Mouse (Mus musculus): ENCODE results near the gene Nub1. TPM values are rescaled to one million over a fixed set of nuclear protein-coding genes. Genes with fewer than 3 reads are reported as not detected.

Gene Nub1
- polyA plus RNA-seq, 1 experiment from 2014 or later, result 36.6 TPM

GRCm38 (mm10) chr5:24651768-24652752, 33.3 kb upstream of the Nub1 start:
- WGBS, result 29% methylated on average over 25 of the region's 25 CpGs
- Histone ChIP-seq H3K4me1 (replicated peaks; ENCODE audit: control insufficient read depth, insufficient read depth, low read length) (no peaks in the 10 kb centered on the region), H3K27me3 (replicated peaks; ENCODE audit: control insufficient read depth, insufficient read depth, low read length) (no peaks in the 10 kb centered on the region), H3K9ac (ENCODE audit: low read length) (no peak overlapping the region), H3K36me3 (ENCODE audit: control insufficient read depth, insufficient read depth, low read length) (no peaks in the 10 kb centered on the region), H3K9me3 (ENCODE audit: control insufficient read depth, low read length) (no peaks in the 10 kb centered on the region), H3K27ac (ENCODE audit: low read depth) (no peak overlapping the region), H3K4me3 (ENCODE audit: low read depth, low read length) (no peak overlapping the region), H3K4me2 (ENCODE audit: low read length) (no peak overlapping the region)
- ATAC-seq (replicated peaks; ENCODE audit: low FRiP score, low TSS enrichment, low read depth) (peak; percentile 47), DNase-seq (ENCODE audit: low spot score) (peak; percentile 95)

GRCm38 (mm10) chr5:24652780-24653179, 32.6 kb upstream of the Nub1 start:
- no peak overlapping the region for H3K9ac ChIP-seq (ENCODE audit: low read length)
- H3K27me3 ChIP-seq (replicated peaks; ENCODE audit: control insufficient read depth, insufficient read depth, low read length), result no peaks in the 10 kb centered on the region
- WGBS, result 85% methylated on average over 5 of the region's 5 CpGs
- DNase-seq (ENCODE audit: low spot score) (no peak), ATAC-seq (replicated peaks; ENCODE audit: low FRiP score, low TSS enrichment, low read depth) (no peak)
- no peaks in the 10 kb centered on the region for H3K4me1 ChIP-seq (replicated peaks; ENCODE audit: control insufficient read depth, insufficient read depth, low read length)
- H3K36me3 ChIP-seq (ENCODE audit: control insufficient read depth, insufficient read depth, low read length), result no peaks in the 10 kb centered on the region
- no peak overlapping the region for H3K27ac ChIP-seq (ENCODE audit: low read depth)
- H3K4me2 ChIP-seq (ENCODE audit: low read length), result no peak overlapping the region
- no peaks in the 10 kb centered on the region for H3K9me3 ChIP-seq (ENCODE audit: control insufficient read depth, low read length)
- no peak overlapping the region for H3K4me3 ChIP-seq (ENCODE audit: low read depth, low read length)

GRCm38 (mm10) chr5:24654491-24654890, 30.8 kb upstream of the Nub1 start:
- WGBS, result 79% methylated on average over 6 of the region's 6 CpGs

GRCm38 (mm10) chr5:24657113-24657512, 28.2 kb upstream of the Nub1 start:
- no peak for DNase-seq (ENCODE audit: low spot score)
- H3K4me2 ChIP-seq (ENCODE audit: low read length), result no peak overlapping the region
- H3K36me3 ChIP-seq (ENCODE audit: control insufficient read depth, insufficient read depth, low read length), result no peaks in the 10 kb centered on the region
- no peaks in the 10 kb centered on the region for H3K4me1 ChIP-seq (replicated peaks; ENCODE audit: control insufficient read depth, insufficient read depth, low read length)
- H3K9me3 ChIP-seq (ENCODE audit: control insufficient read depth, low read length), result no peaks in the 10 kb centered on the region
- H3K4me3 ChIP-seq (ENCODE audit: low read depth, low read length), result no peak overlapping the region
- no peaks in the 10 kb centered on the region for H3K27me3 ChIP-seq (replicated peaks; ENCODE audit: control insufficient read depth, insufficient read depth, low read length)
- H3K27ac ChIP-seq (ENCODE audit: low read depth), result no peak overlapping the region
- H3K9ac ChIP-seq (ENCODE audit: low read length), result no peak overlapping the region
- 44% methylated on average over 2 of the region's 2 CpGs for WGBS
- ATAC-seq (replicated peaks; ENCODE audit: low FRiP score, low TSS enrichment, low read depth), result no peak

More at GRCm38 (mm10) chr5:24654491-24654890, 30.8 kb upstream of the Nub1 start:
- no peaks in the 10 kb centered on the region for H3K27me3 ChIP-seq (replicated peaks; ENCODE audit: control insufficient read depth, insufficient read depth, low read length)
- H3K27ac ChIP-seq (ENCODE audit: low read depth), result no peak overlapping the region
- H3K4me2 ChIP-seq (ENCODE audit: low read length), result no peak overlapping the region
- H3K36me3 ChIP-seq (ENCODE audit: control insufficient read depth, insufficient read depth, low read length), result no peaks in the 10 kb centered on the region
- no peak for ATAC-seq (replicated peaks; ENCODE audit: low FRiP score, low TSS enrichment, low read depth)
- no peak overlapping the region for H3K4me3 ChIP-seq (ENCODE audit: low read depth, low read length)
- H3K9ac ChIP-seq (ENCODE audit: low read length), result no peak overlapping the region
- DNase-seq (ENCODE audit: low spot score), result no peak
- no peaks in the 10 kb centered on the region for H3K4me1 ChIP-seq (replicated peaks; ENCODE audit: control insufficient read depth, insufficient read depth, low read length)
- H3K9me3 ChIP-seq (ENCODE audit: control insufficient read depth, low read length), result no peaks in the 10 kb centered on the region

GRCm38 (mm10) chr5:24659708-24660423, 25.5 kb upstream of the Nub1 start:
- H3K27me3 ChIP-seq (replicated peaks; ENCODE audit: control insufficient read depth, insufficient read depth, low read length), result no peaks in the 10 kb centered on the region
- H3K4me1 ChIP-seq (replicated peaks; ENCODE audit: control insufficient read depth, insufficient read depth, low read length), result no peaks in the 10 kb centered on the region
- H3K4me2 ChIP-seq (ENCODE audit: low read length), result no peak overlapping the region
- DNase-seq (ENCODE audit: low spot score) (no peak), ATAC-seq (replicated peaks; ENCODE audit: low FRiP score, low TSS enrichment, low read depth) (no peak)
- WGBS, result 76% methylated on average over 4 of the region's 4 CpGs
- H3K9me3 ChIP-seq (ENCODE audit: control insufficient read depth, low read length), result no peaks in the 10 kb centered on the region
- H3K4me3 ChIP-seq (ENCODE audit: low read depth, low read length), result no peak overlapping the region
- H3K36me3 ChIP-seq (ENCODE audit: control insufficient read depth, insufficient read depth, low read length), result no peaks in the 10 kb centered on the region
- H3K9ac ChIP-seq (ENCODE audit: low read length), result no peak overlapping the region
- H3K27ac ChIP-seq (ENCODE audit: low read depth), result no peak overlapping the region

- Histone ChIP-seq H3K9ac (ENCODE audit: low read length) (no peak overlapping the region), H3K27ac (ENCODE audit: low read depth) (no peak overlapping the region), H3K4me3 (ENCODE audit: low read depth, low read length) (no peak overlapping the region), H3K9me3 (ENCODE audit: control insufficient read depth, low read length) (0 out of 2 replicates have a peak, but pooled peaks cover 2% of the 10 kb centered on the region), H3K36me3 (ENCODE audit: control insufficient read depth, insufficient read depth, low read length) (no peaks in the 10 kb centered on the region), H3K4me1 (replicated peaks; ENCODE audit: control insufficient read depth, insufficient read depth, low read length) (no peaks in the 10 kb centered on the region), H3K27me3 (replicated peaks; ENCODE audit: control insufficient read depth, insufficient read depth, low read length) (no peaks in the 10 kb centered on the region), H3K4me2 (ENCODE audit: low read length) (no peak overlapping the region)
- ATAC-seq (replicated peaks; ENCODE audit: low FRiP score, low TSS enrichment, low read depth), result no peak
- 77% methylated on average over 6 of the region's 6 CpGs for WGBS
- no peak for DNase-seq (ENCODE audit: low spot score)
Observed at GRCm38 (mm10) chr5:24661457-24661856, 23.9 kb upstream of the Nub1 start.

GRCm38 (mm10) chr5:24674238-24674637, 11.1 kb upstream of the Nub1 start:
- Histone ChIP-seq H3K4me2 (ENCODE audit: low read length) (no peak overlapping the region), H3K27me3 (replicated peaks; ENCODE audit: control insufficient read depth, insufficient read depth, low read length) (no peaks in the 10 kb centered on the region), H3K9ac (ENCODE audit: low read length) (no peak overlapping the region), H3K27ac (ENCODE audit: low read depth) (no peak overlapping the region), H3K4me3 (ENCODE audit: low read depth, low read length) (no peak overlapping the region), H3K9me3 (ENCODE audit: control insufficient read depth, low read length) (no peaks in the 10 kb centered on the region), H3K36me3 (ENCODE audit: control insufficient read depth, insufficient read depth, low read length) (no peaks in the 10 kb centered on the region), H3K4me1 (replicated peaks; ENCODE audit: control insufficient read depth, insufficient read depth, low read length) (no peaks in the 10 kb centered on the region)
- DNase-seq (ENCODE audit: low spot score) (peak; percentile 93), ATAC-seq (replicated peaks; ENCODE audit: low FRiP score, low TSS enrichment, low read depth) (0 out of 2 replicates have a peak, but pooled peaks have one; percentile 19)
- 28% methylated on average over 4 of the region's 4 CpGs for WGBS

- Histone ChIP-seq H3K9ac (ENCODE audit: low read length) (no peak overlapping the region), H3K4me3 (ENCODE audit: low read depth, low read length) (no peak overlapping the region), H3K4me1 (replicated peaks; ENCODE audit: control insufficient read depth, insufficient read depth, low read length) (peaks cover 5% of the 10 kb centered on the region; the same call in 1 of the 2 replicates), H3K4me2 (ENCODE audit: low read length) (no peak overlapping the region), H3K36me3 (ENCODE audit: control insufficient read depth, insufficient read depth, low read length) (no peaks in the 10 kb centered on the region), H3K27me3 (replicated peaks; ENCODE audit: control insufficient read depth, insufficient read depth, low read length) (no peaks in the 10 kb centered on the region), H3K27ac (ENCODE audit: low read depth) (no peak overlapping the region), H3K9me3 (ENCODE audit: control insufficient read depth, low read length) (no peaks in the 10 kb centered on the region)
- WGBS, result 30% methylated on average over 1 of the region's 1 CpGs
- ATAC-seq (replicated peaks; ENCODE audit: low FRiP score, low TSS enrichment, low read depth) (no peak), DNase-seq (ENCODE audit: low spot score) (no peak)
Observed at GRCm38 (mm10) chr5:24681436-24681835, 3.9 kb upstream of the Nub1 start.

Measured in intestine, embryonic 14.5 days (tissue).